Comparison of ENCODE assay signal across 8 mouse cellular contexts in genomic region chr14:52022709-52023459, GRCm38 (mm10). TPM values are rescaled to one million over a fixed set of nuclear protein-coding genes. Genes with fewer than 3 reads are reported as not detected.
DNase-seq lines count a peak whose midpoint lies in the region; ATAC-seq and TF ChIP-seq lines count a peak whose summit lies in the region.

No protein-coding gene starts in this region.

- H3K27me3 ChIP-seq in Patski, result no peaks in the 10 kb centered on the region
- no peaks in the 10 kb centered on the region for H3K27me3 ChIP-seq in hindbrain, embryonic 13.5 days

- H3K4me1 ChIP-seq in hindbrain, embryonic 13.5 days (replicated peaks), result peaks cover 38% of the 10 kb centered on the region

- WGBS in hindbrain, embryonic 13.5 days, result 5% methylated on average over 23 of the region's 23 CpGs

- POLR2A ChIA-PET in Patski (lab: Charles Lee), result interaction anchor here (1.2 kb wide), 1 partner anchor 82 kb away, joined by 3 read pairs; no protein-coding TSS in a partner anchor

- CTCF ChIA-PET in Patski (lab: Charles Lee), result interaction anchor here (1.0 to 6.0 kb wide), 4 partner anchors 13 to 91 kb away, joined by 3 to 43 read pairs (median 4); no protein-coding TSS in a partner anchor

- TF ChIP-seq CTCF in Patski (IDR thresholded peaks at IDR 0.05), result no peak

- H3K9ac ChIP-seq in hindbrain, embryonic 13.5 days, result peak overlapping the region; percentile 58; the same call in 1 of the 2 replicates

- peak overlapping the region; percentile 47 for H3K4me2 ChIP-seq in hindbrain, embryonic 13.5 days

- peak; percentile 22 for ATAC-seq in Patski
- ATAC-seq in hindbrain, embryonic 13.5 days (ENCODE audit: low FRiP score), result no peak

- DNase-seq in Patski (ENCODE audit: low read depth, low spot score), result peak; percentile 71
- DNase-seq in cerebellum, postnatal 14 days, result peak; percentile 93 to 98
- DNase-seq in frontal cortex, postnatal 14 days (ENCODE audit: low spot score in 2 of 2), result peak; percentile 77 to 78
- peak; percentile 78 for DNase-seq in left cerebral cortex, adult 11 months (ENCODE audit: low spot score)
- peak; percentile 94 for DNase-seq in lung, postnatal 4 days
- peak; percentile 75 for DNase-seq in retina, postnatal 7 days (ENCODE audit: low read depth, low spot score)
- peak; percentile 80 to 82 for DNase-seq in urinary bladder, adult 18-20 months (ENCODE audit: low spot score in 2 of 2)

- peak overlapping the region; percentile 66 for H3K27ac ChIP-seq in hindbrain, embryonic 13.5 days

- no peaks in the 10 kb centered on the region for H3K9me3 ChIP-seq in hindbrain, embryonic 13.5 days

- in situ Hi-C loops in Patski (cut with MboI; ENCODE audit: low pct_unique_long_range_greater_than_20kb), result loop anchor here (5.0 kb wide), 1 partner anchor 116 kb away; no protein-coding TSS in a partner anchor

- H3K36me3 ChIP-seq in hindbrain, embryonic 13.5 days, result no peaks in the 10 kb centered on the region

- peak overlapping the region; percentile 13 for H3K4me3 ChIP-seq in hindbrain, embryonic 13.5 days

RNA-seq across cellular contexts. Expression of gene Zfp219, which starts 2.4 kb away (rescaled TPM):
- 74.8 TPM for polyA plus RNA-seq in Patski (2021)
- 30.5 and 33.1 TPM in 2 replicates for polyA plus RNA-seq in hindbrain, embryonic 13.5 days (2015; fragmentation: Nextera tagmentation; extraction: Ambion mirVana)

RNA-seq across cellular contexts. Expression of gene Tmem253, which starts 7.4 kb away (rescaled TPM):
- polyA plus RNA-seq in Patski (2021), result 3.4 TPM
- polyA plus RNA-seq in hindbrain, embryonic 13.5 days (2015; fragmentation: Nextera tagmentation; extraction: Ambion mirVana), result 0.79 and 0.84 TPM in 2 replicates

RNA-seq across cellular contexts. Expression of gene Olfr221, which starts 19.4 kb away (rescaled TPM):
- not detected for polyA plus RNA-seq in Patski (2021)
- not detected in 2 replicates for polyA plus RNA-seq in hindbrain, embryonic 13.5 days (2015; fragmentation: Nextera tagmentation; extraction: Ambion mirVana)

RNA-seq across cellular contexts. Expression of gene Arhgef40, which starts 38.4 kb away (rescaled TPM):
- 80.2 TPM for polyA plus RNA-seq in Patski (2021)
- 76.8 and 83.1 TPM in 2 replicates for polyA plus RNA-seq in hindbrain, embryonic 13.5 days (2015; fragmentation: Nextera tagmentation; extraction: Ambion mirVana)
